Mouse (Mus musculus) frontal cortex, adult 2 months (tissue): ENCODE results near the gene Hoxa2. TPM values are rescaled to one million over a fixed set of nuclear protein-coding genes. Genes with fewer than 3 reads are reported as not detected.

Experiments used
- DNase-seq, 2 experiments: peaks; one replicate each; pipeline ENCODE4 v3.0.0; 2022; ENCODE audit warnings: low spot score in 1 of 2; ENCODE audit errors: extremely low spot score in 1 of 2
- polyA plus RNA-seq: library from polyadenylated mRNA; depleted of rRNA; stranded (reverse); fragments of >200 nt; gene quantifications from 2 replicates; pipeline ENCODE4 v1.2.3, GENCODE M21; 2012; rRNA removed

Hoxa2 gene
- polyA plus RNA-seq, result not detected in 2 replicates

DNA sequence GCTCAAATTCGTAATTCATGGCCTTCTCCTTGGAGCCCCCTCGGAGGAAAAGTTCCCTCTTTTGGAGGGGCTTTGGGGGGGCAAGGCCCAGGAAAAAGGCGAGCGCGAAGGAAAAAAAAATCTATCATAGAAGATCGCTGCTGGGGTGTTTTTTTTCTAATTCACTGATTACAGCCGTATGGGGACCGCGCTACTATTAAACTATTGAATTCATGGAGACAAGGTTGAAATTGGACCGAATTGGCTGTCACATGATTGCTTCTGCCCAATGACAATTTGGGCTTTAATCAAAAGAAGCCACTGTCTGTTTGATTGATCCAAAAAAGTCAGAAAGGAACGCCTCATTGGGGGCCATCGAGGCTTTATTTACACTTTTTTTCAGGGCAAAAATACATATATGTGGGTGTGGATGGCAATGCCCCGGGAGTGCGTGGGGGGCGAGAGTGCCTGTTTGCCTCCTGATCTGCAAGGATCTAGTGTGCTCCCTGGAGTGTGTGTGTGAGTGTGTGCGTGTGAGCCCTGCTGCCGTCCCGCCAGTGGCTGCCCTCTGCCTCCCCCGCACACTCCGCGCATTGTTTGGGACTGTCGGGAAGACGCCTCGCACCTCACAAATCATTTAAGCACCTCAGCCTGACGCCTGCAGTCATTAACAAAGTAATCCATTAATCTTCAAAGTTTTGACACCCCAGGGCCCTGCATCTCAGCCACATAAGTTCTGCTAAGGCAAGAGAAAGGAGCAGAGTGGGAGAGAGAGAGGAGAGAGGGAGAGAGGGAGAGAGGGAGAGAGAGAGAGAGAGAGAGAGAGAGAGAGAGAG is at the start of gene Hoxa2:
Hoxa2 (minus strand) TSS at position 206 of the 815 bp plus-strand sequence.
- no peak for DNase-seq

DNA sequence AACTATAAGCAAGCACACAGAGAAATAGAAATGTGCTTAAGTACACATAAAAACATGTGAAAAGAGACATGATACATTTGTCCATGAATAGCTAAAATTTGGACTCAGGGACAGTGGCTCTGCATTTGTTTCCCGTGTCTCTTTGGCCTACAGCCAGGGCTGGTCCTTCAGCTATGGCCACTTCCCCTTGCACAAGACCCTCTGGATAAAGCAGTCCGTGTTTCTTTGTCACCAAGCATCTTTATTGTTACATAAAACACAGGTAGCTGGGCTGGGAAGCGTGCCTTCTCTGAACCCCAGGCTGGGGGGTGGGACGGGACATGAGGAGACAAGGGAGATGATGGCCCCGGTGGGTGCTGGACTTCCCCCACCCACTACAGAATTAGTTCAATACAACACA is 49.6 kb upstream of the Hoxa2 start:
- DNase-seq, result no peak

DNA sequence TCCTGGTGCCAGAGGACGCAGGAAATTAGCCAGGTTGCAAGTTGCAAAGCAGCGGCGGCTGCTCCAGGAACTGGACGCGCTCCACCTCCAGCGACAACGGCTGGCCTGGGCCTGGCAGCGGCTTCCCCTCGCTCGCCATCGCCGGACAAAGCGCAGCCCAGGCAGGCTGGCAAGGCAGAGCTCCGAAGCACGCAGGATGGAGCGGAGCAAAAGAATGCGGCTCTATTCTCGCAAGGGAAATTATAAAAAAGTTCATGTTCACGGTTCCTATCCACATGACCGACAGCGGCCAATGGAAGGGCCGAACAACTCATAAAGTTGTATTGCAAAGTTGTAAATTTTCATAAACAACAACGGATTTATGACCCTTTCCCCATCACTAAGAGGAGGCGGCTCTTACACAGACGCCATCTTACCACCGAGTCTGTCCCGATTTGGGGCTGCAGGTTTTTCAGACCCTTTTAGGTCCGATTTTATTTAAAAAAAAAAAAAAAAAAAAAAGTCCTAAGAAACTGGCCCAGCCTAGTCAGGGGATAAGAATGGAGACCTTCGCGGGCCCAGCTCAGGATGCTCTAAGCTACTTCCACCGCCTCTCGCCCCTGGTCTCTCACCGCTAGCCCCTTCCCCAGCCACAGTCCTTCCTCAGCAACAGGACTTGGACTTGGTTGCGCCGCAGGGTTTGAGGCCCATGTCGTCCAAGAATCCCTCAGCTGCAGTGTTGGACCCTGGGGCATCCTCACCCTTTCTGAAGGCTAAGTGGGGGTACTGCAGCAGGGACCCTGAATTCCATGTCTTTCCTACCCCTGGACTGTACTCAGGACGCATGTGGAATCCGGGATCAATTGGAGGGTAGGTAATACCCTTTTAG is 48.7 kb upstream of the Hoxa2 start, which contains the start of the genes Hoxa3 and Gm28308:
Hoxa3 (minus strand) TSS at position 218 of the 868 bp plus-strand sequence.
Gm28308 (minus strand) TSS at position 221 of the 868 bp plus-strand sequence.
- no peak for DNase-seq

DNA sequence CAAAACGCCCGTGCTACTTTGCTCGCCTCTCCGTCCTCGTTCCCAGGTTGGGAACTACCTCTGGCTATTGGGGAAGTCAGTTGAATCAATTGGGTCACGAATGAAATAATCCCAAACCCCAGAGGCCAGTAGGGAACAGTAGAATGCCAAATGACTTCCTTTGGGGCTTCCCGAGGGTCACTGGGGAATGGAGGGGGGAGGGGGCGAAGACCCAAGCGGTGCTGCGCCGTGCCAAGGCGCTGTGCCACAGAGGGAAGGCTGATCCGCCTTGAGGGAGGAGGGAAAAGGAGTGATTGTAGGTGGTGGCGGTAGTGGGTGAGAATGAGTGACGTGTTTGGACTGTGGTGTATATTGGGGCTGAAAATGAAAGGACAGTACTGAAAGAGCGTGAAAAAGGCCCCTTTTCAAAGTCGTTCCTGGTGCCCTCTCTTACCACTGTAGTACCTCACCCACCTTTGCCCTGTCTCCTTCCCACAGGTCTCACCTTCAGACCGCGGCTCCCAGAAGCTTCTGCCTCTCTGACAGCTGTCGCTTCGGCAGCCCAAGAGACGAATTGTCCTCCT is 48.0 kb upstream of the Hoxa2 start:
- no peak for DNase-seq

DNA sequence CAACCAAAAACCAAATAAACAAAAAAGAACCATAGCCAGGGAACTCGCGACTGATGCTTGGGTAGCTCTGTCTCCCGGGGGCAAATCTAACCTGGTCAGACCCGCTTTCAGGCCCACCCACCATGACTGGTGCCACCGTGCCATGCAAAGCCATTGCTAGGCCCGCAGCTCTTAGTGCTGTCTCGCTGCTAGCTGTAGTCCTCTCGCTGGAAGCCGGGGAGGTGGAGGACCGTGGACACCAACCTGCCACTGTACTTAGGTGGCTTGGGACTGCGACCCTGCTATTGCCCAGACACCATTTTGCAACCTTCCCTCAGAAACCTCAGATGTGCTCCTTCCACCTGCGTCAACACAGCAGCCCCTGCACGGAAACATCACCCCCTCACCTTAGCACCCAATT is 47.3 kb upstream of the Hoxa2 start:
- DNase-seq, result no peak

DNA sequence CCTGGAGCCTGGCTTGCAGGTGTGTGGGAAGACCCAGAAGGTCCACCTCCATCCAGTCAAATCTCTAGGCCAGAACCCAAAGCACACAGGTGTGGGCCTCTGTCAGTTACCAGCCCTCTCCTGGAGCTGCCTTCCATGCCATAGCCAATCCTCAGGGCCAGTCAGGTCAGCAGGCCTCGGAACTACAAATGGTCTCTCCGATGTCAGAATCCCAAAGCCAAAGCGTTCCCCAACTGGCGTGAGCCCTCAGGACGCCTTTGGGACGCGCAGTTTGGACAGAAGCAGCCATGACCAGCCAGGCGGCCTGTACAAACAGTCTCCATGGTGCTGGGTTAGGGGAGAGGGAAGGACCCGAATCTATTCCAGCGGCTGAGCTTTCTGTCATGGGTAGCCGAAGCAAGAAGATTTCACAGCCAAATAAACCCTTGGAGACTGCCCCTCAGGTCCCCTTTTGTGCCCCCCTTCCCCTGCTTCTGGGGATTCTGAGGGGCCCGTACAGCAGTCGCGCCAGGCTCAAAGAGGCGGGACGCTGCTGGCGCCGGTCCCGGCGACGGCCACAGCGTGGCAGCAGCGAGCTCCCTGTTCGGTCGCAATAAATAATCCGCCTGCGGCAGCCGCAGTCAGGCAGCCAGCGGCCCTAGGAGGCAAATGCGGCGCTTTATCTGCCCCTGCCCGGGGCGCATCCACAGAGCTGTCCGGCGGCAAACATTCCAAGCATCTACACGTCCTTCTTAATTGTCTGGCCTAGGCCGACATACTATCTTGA is 46.7 kb upstream of the Hoxa2 start:
- peak in 1 of 2 experiments; percentile 52 for DNase-seq

DNA sequence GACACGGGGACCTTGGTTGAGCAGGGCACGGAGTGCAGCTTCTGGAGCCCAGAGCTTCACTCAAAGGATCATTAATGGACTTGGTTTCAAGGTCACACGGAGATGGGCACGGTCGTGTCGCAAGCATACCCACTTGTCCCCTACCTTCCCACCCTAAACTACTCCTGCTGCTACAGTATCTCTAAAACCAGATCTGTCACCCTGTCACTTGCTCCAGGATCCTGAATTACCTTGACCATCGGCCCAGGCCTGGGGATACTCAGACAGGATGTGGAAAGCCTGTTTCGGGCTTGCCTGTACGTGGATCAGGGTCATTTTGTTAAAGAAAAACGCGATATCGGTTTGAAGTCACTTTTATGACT is 45.0 kb upstream of the Hoxa2 start:
- no peak for DNase-seq

DNA sequence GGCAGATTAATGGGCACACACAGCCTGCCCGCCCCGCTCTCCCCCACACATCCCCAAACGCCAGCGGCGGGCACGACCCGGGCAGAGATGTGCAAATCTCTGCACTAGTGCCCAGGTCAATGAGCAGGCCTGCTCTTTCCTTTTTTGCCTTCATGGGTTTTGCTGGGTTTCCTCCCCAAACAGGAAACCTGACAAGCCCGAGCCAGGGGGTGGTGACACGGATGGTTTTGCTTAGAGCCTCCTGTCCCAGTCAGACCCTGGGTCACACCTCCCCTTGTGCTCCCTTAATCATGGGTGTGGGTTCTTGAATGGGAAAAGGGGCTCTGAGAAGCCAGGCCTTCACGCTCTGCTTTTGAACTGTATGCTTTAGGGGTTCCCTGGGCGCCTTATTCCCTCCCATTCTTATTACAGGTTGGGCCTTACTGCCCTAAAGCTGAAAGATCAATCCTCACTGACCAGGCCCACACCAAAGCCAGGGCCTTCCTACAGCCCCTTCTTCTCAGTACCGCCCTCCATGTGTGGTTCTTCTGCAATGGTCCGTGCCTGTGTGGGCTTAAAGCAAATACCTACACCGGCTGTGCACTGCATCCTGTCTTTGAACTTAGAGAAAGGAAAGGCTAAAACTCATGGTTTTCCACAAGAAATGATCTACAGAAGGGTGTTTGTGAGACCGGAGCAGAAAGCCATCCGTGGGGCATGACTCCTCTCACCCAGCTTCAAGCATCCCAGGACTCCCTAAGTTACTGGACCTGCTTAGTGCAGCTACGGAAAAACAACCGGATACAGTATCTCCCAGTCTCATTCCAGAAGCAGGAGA is 44.4 kb upstream of the Hoxa2 start:
- no peak for DNase-seq

DNA sequence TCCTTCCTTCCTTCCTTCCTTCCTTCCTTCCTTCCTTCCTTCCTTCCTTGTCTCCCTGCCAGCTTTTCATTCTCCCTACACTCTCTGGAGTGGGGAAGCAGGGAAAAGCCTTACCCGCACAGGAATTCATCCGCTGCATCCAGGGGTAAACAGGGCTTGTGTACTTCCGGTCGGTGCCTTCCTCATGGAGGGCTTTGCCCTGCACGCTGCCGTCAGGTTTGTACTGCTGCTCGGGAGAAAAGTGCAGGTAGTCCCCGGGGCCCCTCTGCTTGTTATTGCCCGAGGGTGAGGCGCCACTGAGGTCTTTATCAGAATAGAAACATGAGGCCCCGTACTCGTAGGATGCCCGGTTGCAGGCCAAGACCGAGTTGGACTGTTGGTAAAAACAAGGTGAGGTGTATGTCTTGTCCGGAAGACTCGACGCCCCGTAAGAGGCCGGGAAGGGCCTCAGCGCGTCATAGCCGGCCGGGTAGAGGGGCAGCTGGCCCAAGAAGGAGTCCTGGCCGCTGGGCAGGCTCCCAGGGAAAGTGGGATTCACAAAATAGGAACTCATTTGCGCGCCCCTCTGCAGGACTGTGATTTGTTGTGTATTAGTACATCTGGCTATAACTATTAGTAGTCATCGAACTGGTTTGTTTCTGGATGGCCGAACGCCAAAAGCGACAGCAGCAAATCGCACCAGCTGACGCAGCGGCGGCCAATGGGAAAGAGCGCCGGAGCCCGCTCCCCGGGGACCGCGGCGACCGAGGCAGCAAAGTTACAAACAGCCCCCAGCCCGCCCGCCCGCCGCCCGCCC is 43.6 kb upstream of the Hoxa2 start, which contains the start of gene Hoxa6:
Hoxa6 (minus strand) TSS at position 651 of the 796 bp plus-strand sequence.
- no peak for DNase-seq

DNA sequence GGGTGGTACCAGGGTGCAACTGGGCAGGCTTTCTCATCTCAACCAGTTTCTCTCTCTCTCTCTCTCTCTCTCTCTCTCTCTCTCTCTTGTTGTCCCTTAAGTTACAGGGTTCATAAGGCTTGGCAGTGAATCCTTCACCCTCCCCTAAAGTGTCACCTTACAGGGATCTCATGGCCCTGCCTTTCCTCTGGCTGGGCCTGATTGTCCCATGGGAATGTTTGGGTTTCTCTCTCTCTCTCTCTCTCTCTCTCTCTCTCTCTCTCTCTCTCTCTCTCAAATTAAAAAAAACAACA is 43.0 kb upstream of the Hoxa2 start:
- DNase-seq, result no peak

DNA sequence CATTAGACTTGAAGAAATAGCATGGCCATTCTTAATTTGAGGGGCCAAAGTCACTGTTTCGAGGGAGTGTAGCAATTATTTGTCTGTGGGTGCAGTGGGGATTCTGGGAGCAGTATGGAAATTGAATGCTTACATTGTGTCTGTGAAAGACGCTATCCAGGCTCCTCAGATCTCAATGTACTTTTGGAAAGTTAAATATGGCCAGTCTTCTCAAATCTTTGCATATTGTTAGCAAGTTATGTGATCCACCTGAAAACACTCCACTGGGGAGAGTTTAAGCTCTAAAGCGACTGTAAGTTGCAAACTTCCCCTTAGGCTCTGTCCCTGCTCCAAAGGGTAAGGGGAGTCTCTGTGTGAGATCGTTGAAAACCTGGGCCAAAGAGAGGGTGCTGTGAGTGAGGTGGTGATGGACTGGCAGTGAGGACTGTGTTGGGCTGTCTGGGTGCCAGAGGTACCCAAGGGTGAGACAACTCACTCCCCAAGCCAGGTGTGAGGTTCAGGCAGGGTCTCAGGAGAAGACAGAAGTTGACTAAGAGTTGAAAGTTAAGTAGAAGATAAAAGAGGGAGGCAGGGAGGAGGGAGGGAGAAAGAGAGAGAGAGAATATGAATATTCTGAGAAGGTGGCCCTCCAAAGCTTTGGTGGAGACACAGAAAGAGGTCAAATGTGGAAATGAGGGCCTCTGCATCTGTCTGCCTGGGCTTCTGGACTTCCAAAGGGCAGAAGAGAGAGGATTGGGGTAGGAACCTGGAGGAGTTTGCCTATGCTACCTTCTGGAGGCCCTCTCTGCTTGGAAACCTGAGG is 42.5 kb upstream of the Hoxa2 start:
- DNase-seq, result no peak

DNA sequence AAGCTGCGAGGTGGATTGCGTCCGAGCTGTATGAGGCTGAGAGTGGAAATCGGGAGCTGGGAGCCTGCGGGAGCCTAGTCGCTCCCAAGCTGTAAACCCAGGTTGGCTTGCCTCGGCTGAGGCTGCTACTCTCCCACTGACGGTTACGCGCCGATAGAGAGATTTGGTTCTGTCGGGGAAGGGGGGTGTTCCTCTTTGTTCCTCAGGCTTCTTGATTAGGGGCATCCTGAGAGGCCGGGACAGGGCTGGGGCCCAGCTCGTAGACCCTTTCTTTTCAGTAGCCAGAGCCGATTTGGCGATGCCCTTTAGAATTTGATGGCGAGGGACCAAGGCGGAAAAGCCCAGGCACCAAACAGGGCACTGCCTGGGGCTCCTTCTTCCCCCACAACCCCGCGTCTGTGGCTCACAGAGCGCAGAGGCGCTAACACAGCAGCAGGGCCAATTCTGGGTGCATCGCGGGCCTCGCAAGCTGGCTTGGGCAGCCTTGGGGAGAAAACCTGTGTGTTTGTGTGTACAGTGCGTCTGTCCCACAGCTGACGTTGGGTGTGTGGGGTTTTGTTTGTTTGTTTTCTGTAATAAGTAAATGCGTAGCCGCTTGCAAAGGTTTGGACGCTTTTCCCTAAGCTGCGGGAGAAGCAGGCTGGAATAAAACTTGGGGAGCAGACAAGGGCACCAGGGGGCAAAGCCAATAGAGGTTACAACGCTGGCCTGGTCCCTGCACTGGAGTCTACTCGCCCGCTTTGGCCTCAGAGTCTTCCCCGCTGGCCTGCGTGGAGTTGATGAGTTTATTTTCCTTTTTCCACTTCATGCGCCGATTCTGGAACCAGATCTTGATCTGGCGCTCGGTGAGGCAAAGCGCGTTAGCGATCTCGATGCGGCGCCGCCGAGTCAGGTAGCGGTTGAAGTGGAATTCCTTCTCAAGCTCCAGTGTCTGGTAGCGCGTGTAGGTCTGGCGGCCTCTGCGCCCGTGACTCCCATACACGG is 41.3 kb upstream of the Hoxa2 start:
- no peak for DNase-seq

DNA sequence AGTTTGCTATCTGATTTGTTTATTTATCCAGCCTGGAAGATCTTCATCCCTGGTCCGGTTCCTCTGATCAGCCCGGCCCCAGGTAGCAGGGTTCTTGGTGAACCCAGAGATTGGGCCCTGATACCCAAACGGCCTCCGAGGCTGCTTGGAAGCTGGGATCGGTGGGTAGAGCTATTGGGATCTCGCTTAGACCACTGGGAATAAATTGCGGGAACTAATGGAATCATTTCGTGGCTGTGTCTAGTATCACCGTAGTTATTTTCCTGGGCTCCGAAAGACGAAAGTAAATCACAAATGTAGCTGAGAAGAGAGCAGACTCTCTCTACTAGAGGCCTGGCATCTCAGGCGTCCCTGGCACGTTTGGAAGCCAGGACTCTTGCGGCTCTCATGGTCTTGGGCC is 40.6 kb upstream of the Hoxa2 start:
- no peak for DNase-seq

DNA sequence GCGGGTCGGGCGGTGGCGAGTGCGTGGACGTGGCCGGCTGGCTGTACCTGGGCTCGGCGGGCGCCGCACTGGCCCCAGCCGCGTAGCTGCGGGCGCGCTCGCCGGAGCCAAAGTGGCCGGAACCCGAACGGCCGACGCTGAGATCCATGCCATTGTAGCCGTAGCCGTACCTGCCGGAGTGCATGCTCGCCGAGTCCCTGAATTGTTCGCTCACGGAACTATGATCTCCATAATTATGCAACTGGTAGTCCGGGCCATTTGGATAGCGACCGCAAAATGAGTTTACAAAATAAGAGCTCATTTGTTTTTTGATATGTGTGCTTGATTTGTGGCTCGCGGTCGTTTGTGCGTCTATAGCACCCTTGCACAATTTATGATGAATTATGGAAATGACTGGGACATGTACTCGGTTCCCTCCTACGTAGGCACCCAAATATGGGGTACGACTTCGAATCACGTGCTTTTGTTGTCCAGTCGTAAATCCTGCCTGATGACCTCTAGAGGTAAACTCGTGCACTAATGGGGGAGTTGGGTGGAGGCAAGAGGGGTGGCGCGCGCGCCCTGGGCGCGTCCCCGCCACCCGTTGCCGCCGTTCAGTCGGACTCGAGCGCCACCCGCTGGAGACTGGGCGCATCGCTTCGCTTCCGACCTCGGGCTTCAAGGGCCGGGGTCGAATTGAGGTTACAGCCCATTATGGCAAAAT is 39.6 kb upstream of the Hoxa2 start, which contains the start of gene Hoxa5:
Hoxa5 (minus strand) TSS at position 538 of the 703 bp plus-strand sequence.
- DNase-seq, result no peak

DNA sequence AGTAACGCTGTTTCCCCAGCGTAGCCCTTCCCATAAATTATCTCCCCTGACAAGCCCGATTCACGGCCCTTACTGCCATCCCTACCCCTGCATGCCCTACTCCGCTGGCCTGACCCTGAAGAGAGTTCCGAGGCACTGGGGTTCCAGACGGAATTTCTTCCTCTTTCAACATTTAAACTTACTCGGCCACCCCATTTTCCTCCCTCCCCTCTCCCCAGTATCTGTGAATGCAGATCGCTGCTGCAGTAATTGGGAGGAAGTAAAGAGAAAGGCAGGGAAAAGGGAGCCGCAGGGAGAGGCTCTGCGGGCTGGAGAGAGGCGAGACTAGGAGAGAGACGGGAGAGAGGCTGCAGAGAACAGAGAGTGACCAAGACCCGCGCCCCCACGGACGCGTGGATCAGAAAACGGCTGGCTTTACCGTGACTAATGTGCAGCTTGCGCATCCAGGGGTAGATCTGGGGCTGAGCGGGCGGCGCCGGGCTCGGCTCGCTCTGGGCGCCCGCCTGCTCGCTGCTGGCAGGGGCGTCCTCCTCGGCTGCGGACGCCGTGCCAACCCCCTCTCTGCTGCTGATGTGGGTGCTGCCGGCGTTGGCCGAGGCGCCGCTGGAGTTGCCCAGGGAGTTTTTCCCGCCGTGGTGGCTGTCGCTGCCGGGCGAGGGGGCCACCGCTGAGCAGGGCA is 38.9 kb upstream of the Hoxa2 start:
- DNase-seq, result no peak

DNA sequence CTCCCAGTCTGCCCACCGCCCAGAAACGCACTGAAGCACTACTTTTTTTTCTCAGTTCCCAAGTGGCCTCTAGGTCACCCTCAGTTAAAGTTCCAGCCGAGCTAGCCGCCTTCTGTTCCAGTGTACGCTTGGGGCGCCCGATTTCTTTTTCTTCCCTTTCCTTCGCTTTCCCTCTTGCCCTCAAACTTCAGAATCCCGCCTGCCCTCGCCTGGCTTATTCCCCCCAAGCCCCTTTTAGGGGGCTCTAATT is 38.4 kb upstream of the Hoxa2 start:
- DNase-seq, result no peak
